Mouse (Mus musculus): Measurements from ENCODE around the gene Mcrip1. TPM values are rescaled to one million over a fixed set of nuclear protein-coding genes. Genes with fewer than 3 reads are reported as not detected.
"Not testable (repeated sequence)": the region's sequence is repeated elsewhere in the genome, so short reads cannot be mapped to it uniquely, and the experiment has no call there.

The Mcrip1 gene
- total RNA-seq, 2 experiments from 2014 or later, result 86.1 to 86.5 TPM

GRCm38 (mm10) chr11:120517147-120517546 lies 32.4 kb downstream of the Mcrip1 start:
- DNase-seq (ENCODE audit: extremely low spot score in 1 of 2, low spot score in 1 of 2), result no peak

- DNase-seq (ENCODE audit: extremely low spot score in 1 of 2, low spot score in 1 of 2), result peak; percentile 90 to 97
Measured at GRCm38 (mm10) chr11:120515611-120516010, 33.9 kb downstream of the Mcrip1 start.

- DNase-seq (ENCODE audit: extremely low spot score in 1 of 2, low spot score in 1 of 2), result not testable (repeated sequence)
Measured at GRCm38 (mm10) chr11:120514262-120514661, 35.3 kb downstream of the Mcrip1 start.

GRCm38 (mm10) chr11:120512790-120513453 lies 36.6 kb downstream of the Mcrip1 start:
- no peak for DNase-seq (ENCODE audit: extremely low spot score in 1 of 2, low spot score in 1 of 2)

GRCm38 (mm10) chr11:120510375-120511030 lies 39.0 kb downstream of the Mcrip1 start:
- DNase-seq (ENCODE audit: extremely low spot score in 1 of 2, low spot score in 1 of 2), result no peak

- DNase-seq (ENCODE audit: extremely low spot score in 1 of 2, low spot score in 1 of 2), result no peak
Measured at GRCm38 (mm10) chr11:120509940-120510339, 39.6 kb downstream of the Mcrip1 start.

- DNase-seq (ENCODE audit: extremely low spot score in 1 of 2, low spot score in 1 of 2), result no peak
Measured at GRCm38 (mm10) chr11:120508290-120508870, 41.1 kb downstream of the Mcrip1 start.

- no peak for DNase-seq (ENCODE audit: extremely low spot score in 1 of 2, low spot score in 1 of 2)
Measured at GRCm38 (mm10) chr11:120507611-120508289, 41.8 kb downstream of the Mcrip1 start.

GRCm38 (mm10) chr11:120506899-120507298 lies 42.6 kb downstream of the Mcrip1 start:
- DNase-seq (ENCODE audit: extremely low spot score in 1 of 2, low spot score in 1 of 2), result no peak

GRCm38 (mm10) chr11:120505661-120506060 lies 43.9 kb downstream of the Mcrip1 start:
- DNase-seq (ENCODE audit: extremely low spot score in 1 of 2, low spot score in 1 of 2), result no peak

GRCm38 (mm10) chr11:120501701-120502100 lies 47.8 kb downstream of the Mcrip1 start:
- DNase-seq (ENCODE audit: extremely low spot score in 1 of 2, low spot score in 1 of 2), result no peak

- no peak for DNase-seq (ENCODE audit: extremely low spot score in 1 of 2, low spot score in 1 of 2)
Measured at GRCm38 (mm10) chr11:120501018-120501417, 48.5 kb downstream of the Mcrip1 start.

GRCm38 (mm10) chr11:120500357-120500756 lies 49.2 kb downstream of the Mcrip1 start:
- DNase-seq (ENCODE audit: extremely low spot score in 1 of 2, low spot score in 1 of 2), result no peak

- no peak for DNase-seq (ENCODE audit: extremely low spot score in 1 of 2, low spot score in 1 of 2)
Measured at GRCm38 (mm10) chr11:120499894-120500293, 49.6 kb downstream of the Mcrip1 start.

GRCm38 (mm10) chr11:120498891-120499290 lies 50.6 kb downstream of the Mcrip1 start:
- DNase-seq (ENCODE audit: extremely low spot score in 1 of 2, low spot score in 1 of 2), result no peak

- DNase-seq (ENCODE audit: extremely low spot score in 1 of 2, low spot score in 1 of 2), result no peak
Measured at GRCm38 (mm10) chr11:120498226-120498625, 51.3 kb downstream of the Mcrip1 start.

GRCm38 (mm10) chr11:120497436-120497835 lies 52.1 kb downstream of the Mcrip1 start:
- DNase-seq (ENCODE audit: extremely low spot score in 1 of 2, low spot score in 1 of 2), result no peak

- DNase-seq (ENCODE audit: extremely low spot score in 1 of 2, low spot score in 1 of 2), result no peak
Measured at GRCm38 (mm10) chr11:120493911-120494310, 55.6 kb downstream of the Mcrip1 start.

- DNase-seq (ENCODE audit: extremely low spot score in 1 of 2, low spot score in 1 of 2), result no peak
Measured at GRCm38 (mm10) chr11:120493351-120493750, 56.2 kb downstream of the Mcrip1 start.

Data from layer of hippocampus, postnatal 25 days (tissue).